Mouse (Mus musculus): Measurements from ENCODE around the gene Ggps1.

Ggps1 gene

GRCm38 (mm10) chr13:14063013-14063941 lies at the start of gene Ggps1, which contains the start of gene Arid4b:
Gene Ggps1, minus strand, starts transcription at chr13:14063488.
Gene Arid4b, plus strand, starts transcription at chr13:14063232.
- DNase-seq: peak; percentile 97 to 99

GRCm38 (mm10) chr13:14111146-14111545 lies 47.9 kb upstream of the Ggps1 start:
- DNase-seq: no peak

GRCm38 (mm10) chr13:14110154-14110873 lies 47.0 kb upstream of the Ggps1 start:
- no peak for DNase-seq

GRCm38 (mm10) chr13:14103026-14103425 lies 39.7 kb upstream of the Ggps1 start:
- DNase-seq: no peak

GRCm38 (mm10) chr13:14088669-14089068 lies 25.4 kb upstream of the Ggps1 start:
- peak; percentile 12 to 24 for DNase-seq

- DNase-seq: no peak
These were observed 12.0 kb upstream of the Ggps1 start for GRCm38 (mm10) chr13:14075326-14075725.

GRCm38 (mm10) chr13:14074371-14074770 lies 11.1 kb upstream of the Ggps1 start:
- no peak for DNase-seq

GRCm38 (mm10) chr13:14069291-14069690 lies 6.0 kb upstream of the Ggps1 start:
- no peak for DNase-seq

- no peak for DNase-seq
These were observed 4.7 kb upstream of the Ggps1 start for GRCm38 (mm10) chr13:14068035-14068434.

- no peak for DNase-seq
These were observed 2.4 kb upstream of the Ggps1 start for GRCm38 (mm10) chr13:14065701-14066100.

GRCm38 (mm10) chr13:14065028-14065380 lies 1.7 kb upstream of the Ggps1 start:
- DNase-seq: no peak

- DNase-seq: peak; percentile 62 to 66
These were observed 1.2 kb upstream of the Ggps1 start for GRCm38 (mm10) chr13:14064341-14065027.

- DNase-seq: no peak
These were observed 619 bp upstream of the Ggps1 start for GRCm38 (mm10) chr13:14063942-14064271.

GRCm38 (mm10) chr13:14062209-14063012 lies 877 bp downstream of the Ggps1 start:
- no peak for DNase-seq

GRCm38 (mm10) chr13:14059582-14059981 lies 3.7 kb downstream of the Ggps1 start:
- no peak for DNase-seq

- no peak for DNase-seq
These were observed 6.5 kb downstream of the Ggps1 start for GRCm38 (mm10) chr13:14056801-14057200.

- DNase-seq: no peak
These were observed 13.4 kb downstream of the Ggps1 start for GRCm38 (mm10) chr13:14049878-14050277.

GRCm38 (mm10) chr13:14044521-14044920 lies 18.8 kb downstream of the Ggps1 start:
- no peak for DNase-seq

GRCm38 (mm10) chr13:14043851-14044250 lies 19.4 kb downstream of the Ggps1 start:
- DNase-seq: no peak

- DNase-seq: no peak
These were observed 23.1 kb downstream of the Ggps1 start for GRCm38 (mm10) chr13:14040186-14040585.

GRCm38 (mm10) chr13:14039292-14039965 lies 23.9 kb downstream of the Ggps1 start, which contains the start of gene Tbce:
Gene Tbce, minus strand, starts transcription at chr13:14039638.
- DNase-seq: peak; percentile 92 to 93

GRCm38 (mm10) chr13:14038911-14039291 lies 24.4 kb downstream of the Ggps1 start:
- no peak for DNase-seq

Data from lung, postnatal 4 days (tissue).